Mouse (Mus musculus) kidney, postnatal 0 days (tissue): ENCODE measurements around the gene Prrt2. TPM values are rescaled to one million over a fixed set of nuclear protein-coding genes. Genes with fewer than 3 reads are reported as not detected.

ENCODE experiments used
- ATAC-seq: fragments of 200-750 bp; cut with Nextera tagmentation; replicated peaks from 2 replicates; pipeline ENCODE4 v1.8.0; 2017; ENCODE audit warnings: low read depth, moderate number of reproducible peaks, moderate TSS enrichment, moderate library complexity; ENCODE audit not compliant: low FRiP score
- DNase-seq: peaks from one replicate; pipeline ENCODE4 v3.0.0-alpha.2; 2016; ENCODE audit warnings: low spot score
- H3K27ac ChIP-seq: fragments of 300-500 bp; sonication (generic); 2 replicates; pipeline ENCODE4 v1.5.1; 2014; ENCODE audit warnings: mild to moderate bottlenecking
- H3K27me3 ChIP-seq: fragments of 300-500 bp; sonication (generic); 2 replicates; pipeline ENCODE4 v1.6.1; 2014; ENCODE audit warnings: low read length, mixed read lengths; ENCODE audit not compliant: insufficient read depth
- H3K36me3 ChIP-seq: fragments of 300-500 bp; sonication (generic); 2 replicates; pipeline ENCODE4 v1.6.1; 2014; ENCODE audit warnings: low read length, mixed read lengths; ENCODE audit not compliant: insufficient read depth
- H3K4me1 ChIP-seq: fragments of 300-500 bp; sonication (generic); replicated peaks from 2 replicates; pipeline ENCODE4 v1.6.1; 2014; ENCODE audit warnings: antibody characterized with exemption, low read length, mixed read lengths; ENCODE audit not compliant: insufficient read depth
- H3K4me2 ChIP-seq: fragments of 300-500 bp; sonication (generic); 2 replicates; pipeline ENCODE4 v1.6.1; 2014; ENCODE audit warnings: mild to moderate bottlenecking, low read length, moderate library complexity, mixed read lengths
- H3K4me3 ChIP-seq: fragments of 300-500 bp; sonication (generic); replicated peaks from 2 replicates; pipeline ENCODE4 v1.5.1; 2014; ENCODE audit warnings: low read depth, low read length
- H3K9ac ChIP-seq: fragments of 300-500 bp; sonication (generic); 2 replicates; pipeline ENCODE4 v1.6.1; 2014; ENCODE audit warnings: low read depth, low read length
- H3K9me3 ChIP-seq: fragments of 300-500 bp; sonication (generic); replicated peaks from 2 replicates; pipeline ENCODE4 v1.6.1; 2016; ENCODE audit warnings: low read length, inconsistent platforms, mixed read lengths
- CTCF ChIP-seq: IDR thresholded peaks from 2 replicates; pipeline ENCODE4 v1.5.1; 2016; ENCODE audit warnings: antibody characterized with exemption, low read depth, mild to moderate bottlenecking, moderate library complexity
- WGBS: fragments of 180-500 bp; shearing (Covaris S2); extraction: QIAGEN DNeasy Blood & Tissue Kit; methylation state at CpG from one replicate; pipeline ENCODE4 v1.1.7; 2014; 5-methylcytosine and 5-hydroxymethylcytosine counted together
- polyA plus RNA-seq: library from polyadenylated mRNA; unstranded; fragments of >200 nt; fragmentation: Nextera tagmentation; extraction: Ambion mirVana; gene quantifications from 2 replicates; pipeline ENCODE4 v1.2.1, GENCODE M21; 2015

Prrt2 gene
- polyA plus RNA-seq, 1 experiment from 2014 or later, result 2.7 TPM

DNA sequence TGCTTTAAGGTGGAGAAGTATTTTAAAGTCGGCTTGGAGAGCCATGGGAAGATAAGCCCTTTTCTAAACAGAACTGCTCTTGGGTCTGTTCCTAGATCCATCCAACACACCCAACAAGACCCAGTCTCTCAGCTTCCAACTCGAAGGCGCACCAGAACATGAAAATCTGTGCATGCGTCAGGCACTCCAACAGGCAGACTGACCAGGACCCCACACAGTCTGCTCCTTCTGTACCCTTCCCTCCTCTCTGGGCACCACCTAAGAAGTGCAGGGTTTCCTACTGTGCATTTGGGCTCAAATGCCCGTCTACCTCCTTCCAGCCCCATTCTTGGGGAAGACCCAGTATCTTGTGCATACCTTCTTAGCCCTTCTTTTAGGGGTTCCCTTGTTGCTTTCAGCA is 520 bp downstream of the Prrt2 start:
- TF ChIP-seq CTCF, result no peak
- H3K4me2 ChIP-seq, result peak overlapping the region; percentile 85
- H3K9me3 ChIP-seq, result no peaks in the 10 kb centered on the region
- ATAC-seq (no peak), DNase-seq (peak; percentile 27)
- H3K27ac ChIP-seq, result peak overlapping the region; percentile 57
- 0 out of 2 replicates have a peak, but pooled peaks cover 15% of the 10 kb centered on the region for H3K36me3 ChIP-seq
- peaks cover 50% of the 10 kb centered on the region for H3K4me1 ChIP-seq
- H3K9ac ChIP-seq, result peak overlapping the region; percentile 60
- H3K27me3 ChIP-seq, result no peaks in the 10 kb centered on the region
- WGBS, result 38% methylated on average over 5 of the region's 5 CpGs
- peak overlapping the region; percentile 43 for H3K4me3 ChIP-seq

DNA sequence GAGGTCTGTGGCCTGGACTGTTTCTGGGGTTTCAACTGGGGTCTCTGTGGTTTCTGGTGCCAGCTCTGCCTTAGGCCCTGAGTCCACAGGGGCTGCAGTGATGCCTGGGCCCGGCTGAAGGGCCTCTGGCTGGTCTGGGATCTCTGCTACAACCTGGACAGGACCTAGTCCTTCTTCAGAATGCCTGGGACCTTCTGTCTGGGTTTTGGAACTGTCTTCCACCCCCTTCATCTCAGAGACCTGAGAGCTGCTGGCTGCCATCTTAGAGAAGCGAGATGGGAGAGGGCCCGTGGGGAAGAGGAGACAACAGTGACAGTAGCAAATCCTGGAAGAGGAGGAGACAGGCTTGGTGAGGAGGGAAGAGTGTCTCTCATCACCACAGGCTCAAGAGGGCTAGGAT is 980 bp downstream of the Prrt2 start:
- no peak for TF ChIP-seq CTCF
- Histone ChIP-seq H3K27me3 (no peaks in the 10 kb centered on the region), H3K4me3 (peak overlapping the region; percentile 43; the same call in 1 of the 2 replicates), H3K4me2 (peak overlapping the region; percentile 85), H3K36me3 (0 out of 2 replicates have a peak, but pooled peaks cover 15% of the 10 kb centered on the region), H3K27ac (no peak overlapping the region), H3K4me1 (peaks cover 50% of the 10 kb centered on the region), H3K9ac (peak overlapping the region; percentile 60; the same call in 1 of the 2 replicates), H3K9me3 (no peaks in the 10 kb centered on the region)
- no peak for ATAC-seq
- 54% methylated on average over 3 of the region's 3 CpGs for WGBS
- peak; percentile 16 for DNase-seq

DNA sequence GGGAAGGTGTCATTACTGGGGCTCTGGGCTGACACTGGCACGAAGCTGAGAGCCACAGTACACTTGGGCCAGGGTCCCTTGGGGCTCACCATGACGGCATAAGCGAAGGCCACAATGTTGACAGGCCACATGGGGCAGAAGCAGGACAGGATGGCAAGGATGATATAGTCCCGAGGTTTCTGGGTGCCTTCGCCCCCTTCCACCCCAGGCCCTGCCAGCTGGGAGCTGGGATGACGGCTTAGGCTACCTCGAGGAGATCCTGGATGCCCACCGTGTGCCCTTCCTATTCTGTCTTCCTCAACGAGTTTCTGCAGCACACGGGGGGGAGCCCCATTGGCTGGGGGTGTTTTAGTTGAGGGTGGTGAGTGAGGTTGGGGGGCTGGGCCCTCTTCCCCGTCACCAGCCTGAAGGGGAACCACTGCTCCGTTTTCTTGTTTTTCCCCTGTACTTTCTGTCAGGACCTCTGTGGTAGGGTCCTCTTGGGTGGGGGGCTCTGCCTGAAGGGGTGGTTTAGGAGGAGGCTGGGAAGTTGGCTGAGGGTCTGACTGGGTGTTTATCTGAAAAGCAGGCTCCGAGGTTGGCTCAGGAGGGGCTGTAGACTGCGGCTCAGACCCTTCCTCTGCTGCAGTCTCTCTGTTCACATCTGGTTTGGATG is 1.6 kb downstream of the Prrt2 start:
- peak overlapping the region; percentile 85 for H3K4me2 ChIP-seq
- H3K27ac ChIP-seq, result no peak overlapping the region
- H3K9me3 ChIP-seq, result no peaks in the 10 kb centered on the region
- H3K27me3 ChIP-seq, result no peaks in the 10 kb centered on the region
- no peak for ATAC-seq
- H3K4me3 ChIP-seq, result no peak overlapping the region
- H3K36me3 ChIP-seq, result 0 out of 2 replicates have a peak, but pooled peaks cover 15% of the 10 kb centered on the region
- DNase-seq, result no peak
- peaks cover 47% of the 10 kb centered on the region for H3K4me1 ChIP-seq
- 73% methylated on average over 14 of the region's 14 CpGs for WGBS
- H3K9ac ChIP-seq, result no peak overlapping the region
- TF ChIP-seq CTCF, result no peak

DNA sequence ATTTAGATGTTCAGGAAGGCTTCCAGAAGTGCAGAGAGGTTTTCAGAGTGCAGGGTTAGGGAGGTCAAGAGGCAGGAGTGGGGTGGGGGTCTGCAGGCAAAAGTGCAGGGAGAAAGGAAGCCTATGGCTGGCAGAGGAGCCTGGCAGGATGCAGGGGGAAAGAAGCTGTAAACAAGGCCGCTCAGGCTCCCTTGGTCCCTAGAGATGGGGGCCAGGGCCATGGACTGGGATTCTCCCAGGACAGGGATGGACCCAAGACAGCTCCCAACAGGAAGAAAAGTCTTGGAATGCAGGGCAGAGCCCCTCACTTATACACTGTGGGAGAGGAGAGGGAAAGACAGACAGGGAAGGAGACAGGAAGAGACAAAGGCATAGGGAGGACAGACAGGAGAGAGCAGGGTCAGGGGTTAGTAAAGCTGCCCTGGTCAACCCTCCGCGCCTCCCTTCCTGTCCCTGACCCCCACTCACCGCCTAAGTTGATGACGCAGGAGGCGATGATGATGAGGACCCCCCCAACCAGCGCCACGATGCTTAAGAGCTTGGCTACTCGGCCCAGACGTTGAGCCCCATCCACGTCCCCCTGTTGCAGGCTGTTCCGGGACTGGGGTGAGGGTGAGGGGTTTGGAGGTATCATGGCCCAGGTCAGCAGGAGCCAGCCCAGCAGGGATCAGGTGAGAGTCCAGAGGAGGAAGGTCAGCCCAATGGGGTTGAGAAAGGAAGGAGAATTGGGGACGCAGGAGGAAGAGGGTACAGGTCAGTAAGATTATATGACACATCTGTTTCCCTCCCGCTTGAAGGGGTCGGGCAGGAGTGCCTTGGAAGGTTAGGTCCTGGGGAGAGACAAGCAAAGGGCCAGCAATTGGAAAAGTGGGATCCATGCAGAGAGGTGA is 2.4 kb downstream of the Prrt2 start:
- H3K36me3 ChIP-seq, result 0 out of 2 replicates have a peak, but pooled peaks cover 15% of the 10 kb centered on the region
- peak overlapping the region; percentile 85; the same call in 1 of the 2 replicates for H3K4me2 ChIP-seq
- H3K9me3 ChIP-seq, result no peaks in the 10 kb centered on the region
- peak overlapping the region; percentile 60; the same call in 1 of the 2 replicates for H3K27ac ChIP-seq
- no peak for ATAC-seq
- no peak for TF ChIP-seq CTCF
- DNase-seq, result peak; percentile 17
- no peaks in the 10 kb centered on the region for H3K27me3 ChIP-seq
- 0 out of 2 replicates have a peak overlapping the region, but pooled peaks have one; percentile 7 for H3K4me3 ChIP-seq
- WGBS, result 37% methylated on average over 15 of the region's 15 CpGs
- H3K4me1 ChIP-seq, result peaks cover 47% of the 10 kb centered on the region
- peak overlapping the region; percentile 44; the same call in 1 of the 2 replicates for H3K9ac ChIP-seq

DNA sequence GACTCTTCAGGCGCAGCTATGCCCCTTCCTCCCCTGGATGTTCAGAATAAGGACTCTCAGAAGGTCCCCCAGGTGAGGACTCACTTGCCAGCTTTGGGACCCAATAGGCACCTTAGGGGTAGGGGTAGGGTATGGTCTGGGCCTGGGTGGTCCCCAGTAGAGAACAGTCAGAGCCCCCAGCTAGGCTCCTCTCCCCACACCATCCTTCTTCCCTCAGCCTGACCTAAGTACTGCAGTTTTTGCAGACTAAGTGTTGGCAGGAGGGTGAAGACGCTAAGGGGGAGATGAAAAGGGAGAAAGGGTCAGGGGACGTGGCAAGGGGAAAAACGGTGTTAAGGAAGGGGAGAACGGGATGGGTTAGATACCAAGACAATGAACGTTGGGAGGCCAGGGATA is 3.1 kb downstream of the Prrt2 start:
- Histone ChIP-seq H3K4me3 (0 out of 2 replicates have a peak overlapping the region, but pooled peaks have one; percentile 7), H3K4me2 (0 out of 2 replicates have a peak overlapping the region, but pooled peaks have one; percentile 14), H3K36me3 (0 out of 2 replicates have a peak, but pooled peaks cover 13% of the 10 kb centered on the region), H3K9me3 (no peaks in the 10 kb centered on the region), H3K9ac (no peak overlapping the region), H3K27me3 (no peaks in the 10 kb centered on the region), H3K4me1 (peaks cover 43% of the 10 kb centered on the region), H3K27ac (peak overlapping the region; percentile 60)
- no peak for TF ChIP-seq CTCF
- no peak for DNase-seq
- ATAC-seq, result no peak
- WGBS, result 31% methylated on average over 6 of the region's 6 CpGs
